Mouse (Mus musculus) urinary bladder, postnatal 10 days (tissue): Measurements from ENCODE around the gene Cers6.

Experiments used
- DNase-seq: peaks from one replicate; pipeline ENCODE4 v3.0.0; 2022; ENCODE audit warnings: low spot score

Cers6 gene

GRCm38 (mm10) chr2:68860904-68861685 lies at the start of gene Cers6:
Gene Cers6 (plus strand): TSS chr2:68861441.
- peak; percentile 89 for DNase-seq

- no peak for DNase-seq
Measured at GRCm38 (mm10) chr2:68814409-68814808, 46.8 kb upstream of the Cers6 start.

DNA sequence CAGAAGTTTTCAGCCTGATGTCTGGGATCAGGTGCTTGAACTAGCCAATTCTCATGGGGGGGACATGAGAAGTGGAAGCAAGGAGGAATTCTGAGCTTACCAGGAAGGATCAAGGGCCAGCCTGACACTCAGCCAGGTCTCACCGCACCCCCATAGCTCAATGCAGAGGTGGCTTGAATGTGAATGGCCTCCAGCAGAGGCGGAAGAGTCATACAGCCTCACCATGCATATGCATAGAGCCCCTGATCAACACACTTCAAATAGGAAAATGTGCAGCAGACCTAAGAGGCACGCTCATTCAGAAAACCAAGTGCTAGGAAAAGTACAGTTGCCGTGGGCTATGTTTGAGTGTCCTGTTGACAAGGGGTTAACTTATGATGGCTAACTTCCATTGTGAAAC lies 42.2 kb upstream of the Cers6 start:
- DNase-seq, result no peak

DNA sequence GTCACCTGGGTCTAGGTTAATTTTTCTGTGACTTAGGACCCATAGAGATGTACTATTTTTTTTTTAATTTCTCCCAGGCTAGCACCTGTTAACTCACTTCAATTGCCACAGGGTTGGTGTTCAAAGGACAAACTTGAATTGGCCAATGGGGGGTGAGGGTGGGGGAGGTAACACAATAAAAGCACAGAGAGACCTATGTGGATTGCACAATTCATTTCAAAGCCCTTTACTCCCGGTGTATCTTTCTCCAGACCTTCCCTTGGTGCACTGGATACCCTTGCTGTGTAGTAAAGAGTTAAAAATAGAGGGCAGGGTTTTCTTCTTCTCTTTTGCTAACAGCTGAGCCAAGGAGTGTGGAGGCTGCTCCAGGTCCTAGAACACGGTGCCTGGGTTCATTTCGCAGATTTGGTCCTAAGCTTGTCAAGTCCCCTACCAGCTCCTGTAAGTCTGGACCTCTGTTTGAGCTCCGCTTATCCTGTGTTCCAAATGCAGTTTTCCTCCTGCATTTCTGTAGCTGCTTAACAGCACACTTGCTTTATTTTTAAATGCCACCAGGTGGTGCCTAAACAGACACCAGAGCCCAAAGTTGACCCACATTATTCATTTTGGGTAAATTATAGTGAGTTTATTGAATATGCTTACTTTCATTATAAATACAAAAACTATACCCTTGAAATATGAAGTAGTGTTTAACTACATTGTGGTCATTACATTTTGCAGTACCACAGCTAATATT lies 38.9 kb upstream of the Cers6 start:
- no peak for DNase-seq

DNA sequence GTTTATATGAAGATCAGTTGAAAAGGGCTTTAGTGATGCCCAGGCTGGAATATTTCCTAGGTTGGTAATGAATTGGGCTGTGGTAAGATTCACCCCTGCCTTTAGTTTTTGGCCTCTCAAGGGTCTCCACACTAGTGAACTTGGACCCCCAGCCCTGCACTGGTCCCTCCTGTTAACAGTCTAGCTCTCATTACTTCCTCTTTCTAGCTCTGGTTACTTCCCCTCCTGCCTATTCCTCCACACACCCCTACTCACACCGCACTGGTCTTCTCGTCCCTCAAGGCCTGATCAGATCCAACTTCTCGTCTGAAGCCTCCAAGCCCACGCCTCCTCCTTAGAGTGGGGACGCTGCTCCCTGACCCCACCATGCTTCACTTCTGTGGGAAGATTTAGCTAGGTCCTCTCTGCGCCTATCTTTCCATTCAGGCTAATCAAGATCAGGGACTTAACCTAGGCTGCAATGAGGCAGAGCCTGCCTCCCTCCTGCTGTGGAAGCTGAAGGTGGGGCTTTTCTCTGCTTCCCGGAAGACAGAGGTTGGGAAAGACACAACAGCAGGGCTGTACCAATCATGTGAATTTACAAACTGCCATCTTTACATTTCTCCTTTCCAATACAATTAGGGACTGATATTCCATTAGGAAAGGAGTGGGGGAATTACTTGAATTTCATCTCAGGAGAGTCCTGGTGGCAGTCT lies 35.8 kb upstream of the Cers6 start:
- DNase-seq, result no peak

DNA sequence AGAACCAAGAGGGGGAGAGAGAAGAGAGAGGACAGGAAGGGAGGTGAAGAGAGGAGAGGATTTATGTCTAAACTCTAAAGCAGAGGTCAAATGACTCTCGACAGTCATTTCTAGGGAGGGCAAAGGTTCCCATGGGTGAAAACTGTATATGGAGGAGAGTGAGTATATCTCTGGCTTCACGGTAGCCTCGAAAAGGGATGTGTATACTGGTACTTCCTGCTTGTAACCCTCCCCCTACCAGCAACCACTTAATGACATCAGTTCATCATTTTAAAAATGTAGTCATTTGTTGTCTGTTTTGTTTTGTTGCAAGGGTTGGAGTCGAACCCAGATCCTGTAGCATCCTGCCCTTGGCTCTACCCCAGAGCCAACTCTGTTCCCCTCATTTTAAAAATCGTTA lies 17.9 kb upstream of the Cers6 start:
- no peak for DNase-seq

DNA sequence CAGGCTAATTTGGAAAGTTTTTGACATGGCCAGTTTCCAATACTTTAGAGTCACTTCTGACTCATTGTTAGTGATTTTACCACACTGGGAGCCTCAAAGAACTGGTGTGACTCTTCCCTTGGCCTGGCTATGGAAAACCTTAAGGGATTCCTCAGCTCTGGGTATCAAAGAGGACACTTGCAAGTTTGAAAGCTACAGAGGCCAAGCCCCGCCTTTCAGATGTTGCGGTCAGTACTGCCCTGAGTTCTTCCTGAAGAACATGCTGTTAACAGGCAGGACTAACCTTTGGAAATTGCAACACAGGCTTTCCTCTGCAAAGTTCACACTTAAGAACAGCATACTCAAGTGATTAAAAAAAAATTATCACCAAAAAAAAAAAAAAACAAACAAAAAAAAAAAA lies 16.7 kb upstream of the Cers6 start:
- no peak for DNase-seq

DNA sequence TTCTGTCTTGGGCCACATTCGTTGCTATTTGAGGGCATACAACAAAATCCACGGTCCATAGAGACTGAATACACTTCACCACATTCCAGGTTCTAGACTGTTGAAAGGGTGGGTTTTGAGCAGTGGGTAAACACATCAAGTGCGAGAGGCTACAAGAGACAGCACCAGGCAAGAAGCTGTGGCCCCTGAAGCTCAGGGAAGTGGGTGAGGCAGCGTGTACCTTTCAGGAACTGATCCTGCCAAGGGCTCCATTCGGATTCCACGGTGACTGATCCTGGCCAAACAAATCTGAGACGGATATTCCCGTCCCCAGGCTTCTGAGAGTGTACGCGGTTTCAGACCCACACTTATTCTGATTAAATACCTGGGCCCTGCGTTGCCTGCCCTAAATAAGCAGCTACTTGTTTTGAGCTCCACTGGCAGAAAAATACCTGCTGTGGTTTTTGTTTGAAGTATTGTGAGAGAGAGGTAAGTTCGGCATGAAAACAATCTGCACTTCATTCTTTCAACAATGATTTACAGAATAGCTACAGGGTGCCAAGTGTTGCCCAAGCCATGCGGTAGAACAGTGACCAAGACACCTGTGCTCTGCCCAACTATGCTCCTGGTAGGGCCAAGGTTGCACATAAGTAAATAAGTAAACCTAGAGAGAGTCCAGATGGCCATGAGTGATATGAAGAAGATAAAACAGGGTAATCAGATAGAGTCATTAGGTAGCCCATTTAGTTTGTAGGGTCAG lies 16.1 kb upstream of the Cers6 start:
- no peak for DNase-seq

DNA sequence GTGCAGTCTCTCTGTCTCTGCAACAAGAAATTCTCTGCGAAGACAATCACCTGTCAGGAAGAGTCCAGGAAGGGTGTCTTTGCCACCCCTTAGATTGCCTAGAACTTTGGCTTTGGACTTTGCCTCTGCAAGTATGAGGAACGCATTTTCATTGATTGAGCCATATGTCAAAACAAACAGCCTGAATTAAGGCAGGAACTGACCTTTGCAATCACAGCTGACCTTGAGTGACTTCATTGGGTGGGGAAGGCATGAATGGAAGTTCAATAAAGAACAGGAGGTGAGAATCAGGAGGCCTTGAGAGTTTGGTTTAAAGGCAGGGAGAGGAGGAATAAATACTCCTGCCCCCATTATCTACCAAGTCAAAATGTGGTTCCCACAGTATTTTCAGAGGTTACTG lies 850 bp upstream of the Cers6 start:
- no peak for DNase-seq

GRCm38 (mm10) chr2:68861721-68862463 lies 651 bp downstream of the Cers6 start:
- peak; percentile 14 for DNase-seq

DNA sequence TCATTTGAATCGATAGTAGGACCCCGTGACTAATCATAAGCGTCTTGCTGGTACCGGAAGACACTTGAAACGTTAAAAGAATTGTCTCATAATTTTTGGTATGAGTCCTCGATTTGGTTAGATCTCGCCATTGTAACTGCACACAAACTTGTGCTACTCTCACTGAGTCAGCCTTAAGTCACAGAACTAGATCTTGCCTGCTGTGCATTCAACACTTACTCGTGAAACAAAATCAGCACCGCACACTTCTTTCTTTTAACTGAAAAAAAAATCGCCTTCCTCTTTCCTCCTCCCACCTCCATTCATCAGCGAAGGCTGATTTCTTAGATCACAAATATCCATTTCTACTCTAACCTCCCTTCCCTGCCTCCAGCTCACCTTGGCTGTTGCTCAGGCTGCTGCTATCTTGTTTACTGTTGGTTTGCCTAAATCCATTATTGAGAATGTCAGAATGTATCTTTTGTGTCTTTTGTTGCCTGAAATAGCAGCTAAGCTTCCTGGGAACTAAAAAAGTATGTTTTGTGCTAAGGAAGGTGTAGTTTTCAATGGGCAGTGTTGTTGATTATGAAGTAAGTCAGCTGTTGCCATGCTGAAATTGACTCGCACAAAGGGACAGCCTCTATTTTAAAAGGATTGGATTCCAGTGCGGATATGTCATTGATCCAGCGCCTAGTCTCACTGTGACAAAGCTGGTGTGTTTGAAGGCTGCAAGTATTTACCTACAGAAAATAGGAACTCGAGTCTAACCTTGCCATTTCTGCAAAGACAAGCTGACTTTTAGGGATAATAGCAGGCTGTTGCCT lies 1.4 kb downstream of the Cers6 start:
- no peak for DNase-seq

GRCm38 (mm10) chr2:68863561-68863960 lies 2.3 kb downstream of the Cers6 start:
- DNase-seq, result no peak

DNA sequence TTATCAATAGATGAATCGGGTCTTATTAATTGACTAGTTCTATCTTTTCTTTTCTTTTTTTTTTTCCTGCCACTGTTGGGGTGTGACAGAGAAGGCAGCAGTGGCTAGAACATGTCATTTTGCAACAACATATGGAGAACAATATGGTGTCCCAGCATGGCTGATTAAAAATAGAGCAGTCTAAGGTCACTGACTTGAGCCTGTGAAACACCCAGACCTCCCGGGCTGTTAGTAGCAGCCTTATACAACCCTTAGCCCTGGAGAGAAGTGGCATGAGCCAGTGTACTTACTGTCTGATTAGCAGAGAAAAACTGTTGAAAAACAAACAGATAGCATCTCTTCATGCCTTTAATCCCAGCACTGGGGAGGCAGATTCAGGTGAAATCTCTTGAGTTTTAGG lies 3.1 kb downstream of the Cers6 start:
- DNase-seq, result no peak

GRCm38 (mm10) chr2:68867148-68867547 lies 5.9 kb downstream of the Cers6 start:
- DNase-seq, result no peak

DNA sequence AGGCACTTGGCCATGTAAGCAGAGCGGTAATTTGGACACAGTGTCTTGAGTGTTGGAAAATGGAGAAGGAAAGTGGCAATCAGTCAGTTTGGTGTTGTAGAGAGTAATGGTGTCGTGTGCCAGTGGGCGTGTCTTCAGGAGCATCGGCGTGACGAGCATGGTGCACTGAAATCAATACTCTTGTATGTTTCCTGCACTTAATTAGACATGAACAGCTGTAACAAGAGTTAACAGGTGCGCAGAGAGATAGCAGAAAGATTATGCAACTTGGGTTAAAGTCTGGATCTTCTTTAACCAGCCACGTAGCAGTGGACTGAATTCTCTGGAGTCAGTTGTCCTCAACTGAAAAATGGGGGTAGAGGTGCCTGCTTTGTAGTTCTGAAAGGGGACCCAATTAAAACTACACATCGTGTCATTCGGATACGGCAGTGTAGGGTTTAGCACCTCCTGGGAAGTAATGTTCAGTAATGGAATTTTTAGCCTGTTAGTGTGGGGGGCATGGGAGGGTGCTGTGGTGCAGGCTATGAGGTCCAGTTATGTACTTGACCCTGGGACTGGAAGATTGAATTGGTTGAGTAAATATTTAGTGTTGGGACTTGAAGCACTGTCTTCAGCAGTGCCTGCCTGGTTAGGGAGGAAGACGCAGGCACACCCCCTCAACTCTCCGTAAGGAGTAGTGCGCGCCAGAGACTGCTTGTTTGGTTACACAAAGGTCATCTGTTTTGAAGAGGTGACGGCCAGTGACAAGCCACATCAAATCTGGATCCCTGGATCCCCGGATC lies 9.9 kb downstream of the Cers6 start:
- DNase-seq, result no peak

- DNase-seq, result no peak
Measured at GRCm38 (mm10) chr2:68873086-68873485, 11.8 kb downstream of the Cers6 start.

DNA sequence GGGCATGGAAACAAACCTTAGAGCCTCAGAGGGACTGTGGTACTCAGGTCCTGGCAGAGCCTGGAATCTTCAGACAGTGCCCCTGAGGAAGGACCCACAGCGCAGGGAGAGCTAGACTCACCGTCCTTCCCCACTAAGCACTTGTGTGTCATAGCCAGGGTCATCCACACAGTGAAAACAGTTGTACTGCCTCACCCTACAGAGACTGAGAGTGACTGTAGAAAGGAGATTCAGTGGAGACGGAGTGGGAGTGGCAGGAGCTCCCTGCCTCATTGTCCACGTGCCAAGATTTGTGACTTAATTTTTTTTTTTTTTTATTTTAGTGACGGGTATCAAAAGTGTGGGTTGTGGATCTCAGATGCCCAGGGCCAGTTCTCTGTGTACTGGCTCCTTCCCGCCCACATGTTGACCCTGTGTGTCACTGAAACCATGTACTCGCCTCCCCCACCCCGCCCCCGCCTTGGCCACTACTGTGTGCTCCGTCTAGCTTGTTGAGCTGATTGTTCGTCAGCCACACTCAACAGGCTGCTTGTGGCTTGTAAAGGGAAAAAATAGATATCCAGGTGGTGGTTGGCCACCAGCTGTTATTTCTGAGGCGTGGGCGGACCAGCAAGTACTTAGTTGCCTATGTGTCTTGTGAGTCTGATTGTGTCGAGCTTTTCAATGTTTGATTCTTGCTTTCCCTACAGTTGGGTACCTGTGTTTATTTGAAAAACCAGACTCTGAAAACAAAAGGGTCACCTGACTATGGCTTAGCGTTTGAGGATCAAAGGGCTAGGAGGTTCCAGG lies 12.6 kb downstream of the Cers6 start:
- DNase-seq, result no peak

- DNase-seq, result no peak
Measured at GRCm38 (mm10) chr2:68874575-68874974, 13.3 kb downstream of the Cers6 start.

GRCm38 (mm10) chr2:68879071-68879651 lies 17.9 kb downstream of the Cers6 start:
- DNase-seq, result no peak
